Mouse (Mus musculus) cerebellum, adult 11 months (tissue): ENCODE measurements around the gene Ugt1a10.
"Not testable (repeated sequence)": the region's sequence is repeated elsewhere in the genome, so short reads cannot be mapped to it uniquely, and the experiment has no call there.

Source experiments
- DNase-seq: peaks from one replicate; pipeline ENCODE4 v3.0.0; 2022

Ugt1a10 gene

DNA sequence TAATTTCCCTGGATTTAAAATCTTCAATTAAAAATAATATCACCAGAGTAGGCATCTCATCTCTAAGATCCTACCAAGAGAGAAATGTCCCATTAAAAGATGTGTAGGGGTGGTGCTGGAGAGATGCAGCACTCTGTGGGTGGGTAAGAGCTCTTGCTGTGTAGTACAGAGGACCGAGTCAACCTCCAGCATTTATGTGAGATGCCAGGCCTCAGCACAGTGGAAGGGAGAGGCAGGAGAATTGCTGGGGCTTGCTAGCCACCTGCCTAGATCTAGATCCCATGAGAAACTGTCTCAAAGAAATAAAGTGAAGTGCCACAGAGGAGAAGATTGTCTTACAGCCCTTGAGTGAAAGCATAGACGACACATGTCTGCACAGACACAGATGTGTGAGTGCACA lies 161.4 kb downstream of the Ugt1a10 start:
- DNase-seq, result no peak

DNA sequence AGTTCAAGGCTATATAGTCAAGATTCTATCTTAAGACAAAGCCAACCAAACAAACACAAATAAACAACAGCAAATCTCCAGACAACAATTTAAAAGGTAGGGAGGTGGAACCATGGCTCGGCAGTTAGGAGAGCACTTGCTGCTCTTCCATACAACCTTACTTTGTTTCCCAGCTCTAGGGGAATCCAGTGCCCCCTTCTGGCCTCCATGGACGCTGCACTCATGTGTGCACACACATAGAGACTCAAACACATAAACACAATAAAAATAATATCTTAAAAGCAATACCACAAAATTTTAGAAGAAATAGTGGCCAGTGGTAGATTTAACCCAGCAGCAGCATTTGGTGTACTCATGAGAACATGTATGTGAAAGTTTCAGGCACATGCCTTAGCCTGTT lies 162.0 kb downstream of the Ugt1a10 start:
- no peak for DNase-seq

DNA sequence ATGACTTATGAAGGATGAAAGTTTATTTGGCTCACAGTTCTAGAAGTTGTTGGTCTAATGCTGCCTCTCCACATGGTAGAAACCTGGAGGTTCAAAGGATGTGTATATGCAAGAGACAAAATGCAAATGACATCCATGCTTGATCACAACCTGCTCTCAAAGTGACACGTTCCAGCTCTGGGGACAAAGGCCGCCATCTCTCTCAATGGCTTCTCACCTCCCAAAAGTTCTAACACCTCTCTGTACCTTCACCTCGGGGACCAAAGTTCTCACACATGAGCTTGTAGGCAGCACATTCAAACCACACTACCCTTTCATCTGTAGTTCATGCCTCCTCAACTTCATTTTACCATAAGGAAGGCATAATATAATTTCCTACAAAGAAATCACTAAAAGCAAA lies 162.4 kb downstream of the Ugt1a10 start:
- no peak for DNase-seq

DNA sequence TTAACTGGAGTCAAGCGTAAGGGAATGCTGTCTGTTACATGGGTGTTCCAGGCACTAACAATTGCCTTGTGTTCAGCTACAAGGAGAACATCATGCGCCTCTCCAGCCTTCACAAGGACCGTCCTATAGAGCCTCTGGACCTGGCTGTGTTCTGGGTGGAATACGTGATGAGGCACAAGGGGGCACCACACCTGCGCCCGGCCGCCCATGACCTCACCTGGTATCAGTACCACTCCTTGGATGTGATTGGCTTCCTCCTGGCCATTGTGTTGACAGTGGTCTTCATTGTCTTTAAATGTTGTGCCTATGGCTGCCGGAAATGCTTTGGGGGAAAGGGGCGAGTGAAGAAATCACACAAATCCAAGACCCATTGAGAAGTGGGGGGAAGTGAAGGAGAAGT lies 162.9 kb downstream of the Ugt1a10 start:
- DNase-seq, result no peak

DNA sequence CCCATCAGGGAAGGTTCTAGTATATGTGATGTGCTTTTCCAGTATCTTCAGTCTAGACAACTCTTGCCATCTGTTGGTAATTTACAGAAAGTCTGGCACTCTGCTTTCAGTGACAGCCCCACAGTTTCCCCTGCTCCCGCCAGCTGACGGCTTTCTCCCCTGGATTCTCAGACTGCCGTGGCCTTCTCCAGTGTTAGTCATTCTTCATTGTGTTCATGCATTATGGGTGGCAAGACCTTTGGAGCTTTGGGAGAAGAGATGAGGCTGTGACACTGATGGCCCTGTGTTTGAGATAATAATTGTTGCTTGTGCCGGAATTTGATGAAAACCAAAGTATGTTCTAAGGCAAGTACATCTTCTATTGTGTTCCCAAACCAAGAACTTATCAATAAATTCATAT lies 163.4 kb downstream of the Ugt1a10 start:
- DNase-seq, result no peak

DNA sequence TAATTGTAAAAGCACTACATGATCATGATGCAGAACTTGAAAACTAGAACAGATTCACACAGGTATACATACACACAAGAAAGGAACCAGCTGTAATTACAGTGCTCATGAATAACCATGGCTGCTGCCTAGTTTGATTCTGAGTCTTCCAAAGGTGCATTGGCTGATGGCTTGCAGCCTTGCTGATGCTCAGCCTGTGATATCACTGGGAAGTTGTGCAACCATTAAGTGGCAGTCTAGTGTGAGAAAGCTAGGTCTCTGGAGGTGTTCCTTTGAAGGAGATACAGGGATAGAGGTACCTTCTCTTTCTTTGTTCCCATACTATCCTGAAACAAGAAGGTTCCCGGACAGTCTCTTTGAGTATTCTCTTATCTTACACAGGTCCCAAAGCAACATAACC lies 163.9 kb downstream of the Ugt1a10 start:
- no peak for DNase-seq

DNA sequence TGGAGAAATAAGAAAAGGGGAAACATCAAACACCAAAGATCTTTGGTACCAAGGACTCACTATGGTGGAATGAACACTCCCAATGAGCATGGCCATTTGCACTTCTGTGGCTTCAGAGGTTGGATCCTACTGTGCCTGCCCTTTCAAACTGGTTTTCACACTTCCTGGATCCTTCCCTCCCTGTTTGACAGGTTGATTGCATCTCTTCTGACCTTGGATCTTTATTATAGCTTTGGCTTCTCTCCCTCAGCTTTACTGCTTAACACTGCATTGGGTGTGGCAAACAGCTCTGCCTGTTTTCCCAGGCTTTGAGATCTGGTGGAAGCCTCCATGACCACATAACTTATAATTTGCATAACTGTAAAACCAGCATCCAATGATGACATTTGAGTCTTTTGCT lies 165.1 kb downstream of the Ugt1a10 start:
- DNase-seq, result no peak

DNA sequence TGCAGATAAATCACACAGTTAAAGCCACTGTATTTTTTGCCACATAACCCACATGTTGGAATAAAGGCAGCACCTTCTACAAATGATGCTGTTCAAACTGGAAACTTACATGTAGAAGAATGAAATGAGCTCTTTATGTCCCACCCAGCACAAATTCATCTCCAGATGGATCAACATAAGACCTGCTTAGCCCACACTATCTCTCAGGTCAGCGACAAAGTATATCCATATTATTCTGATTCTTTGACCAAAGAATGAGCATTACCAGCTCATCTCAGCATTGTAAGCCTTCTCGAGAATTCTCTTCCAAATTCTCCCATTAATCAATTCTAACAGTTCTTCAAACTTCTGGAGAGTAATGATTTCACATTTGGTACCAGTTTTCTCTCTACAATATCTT lies 167.0 kb downstream of the Ugt1a10 start:
- DNase-seq, result no peak

DNA sequence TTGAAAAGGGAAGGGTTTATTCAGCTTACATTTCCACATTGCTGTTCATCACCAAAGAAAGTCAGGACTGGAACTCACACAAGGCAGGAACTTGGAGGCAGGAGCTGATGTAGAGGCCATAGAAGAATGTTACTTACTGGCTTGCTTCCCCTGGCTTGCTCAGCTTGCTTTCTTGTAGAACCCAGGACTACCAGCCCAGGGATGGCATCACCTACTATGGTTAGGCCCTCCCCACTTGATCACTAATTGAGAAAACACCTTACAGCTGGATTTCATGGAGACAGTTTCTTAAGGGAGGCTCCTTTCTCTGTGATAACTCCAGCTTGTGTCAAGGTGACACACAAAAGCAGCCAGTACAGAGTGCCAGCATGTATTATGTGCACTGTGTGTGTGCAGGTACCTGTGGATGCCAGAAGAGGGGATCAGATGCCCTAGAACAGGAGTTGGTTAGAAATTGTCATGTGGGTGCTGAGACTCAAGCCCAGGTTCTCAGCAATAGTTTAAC lies 167.9 kb downstream of the Ugt1a10 start:
- DNase-seq, result not testable (repeated sequence)

DNA sequence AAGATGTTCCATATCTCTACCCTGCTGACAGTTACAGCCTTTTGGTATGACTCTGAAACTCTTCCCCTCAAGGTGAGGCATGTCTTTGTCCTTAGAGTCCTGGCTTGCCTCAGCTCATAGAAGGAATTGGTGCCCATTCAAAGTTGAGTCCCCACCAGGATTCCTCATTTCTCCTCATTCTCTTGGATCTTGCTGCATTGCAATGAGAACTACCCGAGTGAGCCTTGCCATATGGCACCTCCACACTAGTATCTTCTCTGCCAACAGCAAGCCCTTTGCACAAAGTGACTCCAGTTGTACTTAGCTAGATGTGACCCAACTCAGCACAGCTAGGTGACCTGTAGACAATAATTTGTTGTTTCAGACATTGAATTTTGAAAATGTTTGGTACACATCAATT lies 168.4 kb downstream of the Ugt1a10 start:
- no peak for DNase-seq

DNA sequence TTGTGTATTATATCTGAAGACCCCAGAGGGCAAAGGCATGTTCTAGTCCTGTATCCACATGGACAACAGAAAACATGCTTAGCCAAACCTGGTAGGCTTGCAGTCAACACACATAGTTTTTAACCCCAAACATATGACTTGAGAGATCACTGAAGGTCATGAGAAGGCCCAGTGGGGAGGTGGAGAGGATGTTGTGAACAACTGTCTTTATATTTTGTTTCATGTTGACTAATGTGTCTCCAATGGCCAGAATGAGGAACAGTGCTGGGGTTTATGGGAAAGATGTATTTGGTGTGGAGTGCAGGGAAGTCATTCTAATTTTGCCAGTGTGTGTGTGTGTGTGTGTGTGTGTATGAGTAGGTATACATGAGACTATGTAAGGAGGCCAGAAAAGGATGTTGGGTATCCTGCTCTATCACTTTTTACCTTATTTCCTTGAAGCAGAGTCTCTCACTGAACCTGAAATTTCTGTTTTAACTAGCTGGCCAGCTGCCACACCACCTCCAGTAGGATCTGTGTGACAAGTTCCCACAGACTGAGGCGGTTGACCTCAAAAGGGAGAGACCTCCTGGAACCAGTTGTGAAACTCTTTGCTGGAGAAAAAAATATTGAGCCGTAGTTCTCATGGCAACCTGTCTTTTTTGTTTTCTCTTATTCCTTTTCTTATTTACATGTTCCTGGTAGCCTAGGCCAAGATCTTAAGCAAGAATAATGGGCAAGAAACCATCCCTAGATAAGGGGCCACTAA lies 169.0 kb downstream of the Ugt1a10 start:
- DNase-seq, result no peak

DNA sequence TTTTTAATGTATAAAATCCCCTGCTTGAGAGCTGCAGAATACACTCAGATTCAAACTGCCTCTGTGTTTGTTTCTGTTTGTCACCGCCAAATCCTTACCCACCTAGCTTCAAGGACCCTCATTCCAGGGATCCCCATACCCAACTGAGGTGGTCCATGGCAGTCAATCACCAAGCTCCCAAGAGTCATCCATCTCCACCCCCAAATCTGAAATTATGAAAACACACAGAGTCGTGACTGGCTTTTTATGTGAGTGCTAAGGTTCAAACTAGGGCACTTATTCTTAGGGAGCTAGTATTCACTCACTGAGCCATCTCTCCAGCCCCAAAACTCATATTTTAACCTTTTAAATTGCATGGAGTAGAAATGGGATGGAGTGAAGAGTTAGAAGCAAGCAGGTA lies 170.1 kb downstream of the Ugt1a10 start:
- not testable (repeated sequence) for DNase-seq

DNA sequence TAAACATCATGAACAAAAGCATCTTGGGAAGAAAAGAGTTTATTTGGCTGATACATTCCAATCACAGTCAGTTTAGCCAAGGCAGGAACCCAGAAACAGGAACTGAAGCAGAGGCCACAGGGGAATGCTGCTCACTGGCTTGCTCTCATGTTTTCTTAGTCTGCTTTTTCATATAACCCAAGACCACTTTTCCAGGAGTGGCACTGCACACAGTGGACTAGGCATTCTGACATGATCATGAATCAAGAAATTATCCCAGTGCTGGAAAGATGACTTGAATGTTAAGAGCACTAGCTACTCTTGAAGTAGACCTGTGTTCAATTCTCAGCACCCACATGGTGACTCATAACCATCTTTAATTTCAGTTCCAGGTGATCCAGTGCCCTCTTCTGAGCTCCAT lies 170.6 kb downstream of the Ugt1a10 start:
- no peak for DNase-seq

DNA sequence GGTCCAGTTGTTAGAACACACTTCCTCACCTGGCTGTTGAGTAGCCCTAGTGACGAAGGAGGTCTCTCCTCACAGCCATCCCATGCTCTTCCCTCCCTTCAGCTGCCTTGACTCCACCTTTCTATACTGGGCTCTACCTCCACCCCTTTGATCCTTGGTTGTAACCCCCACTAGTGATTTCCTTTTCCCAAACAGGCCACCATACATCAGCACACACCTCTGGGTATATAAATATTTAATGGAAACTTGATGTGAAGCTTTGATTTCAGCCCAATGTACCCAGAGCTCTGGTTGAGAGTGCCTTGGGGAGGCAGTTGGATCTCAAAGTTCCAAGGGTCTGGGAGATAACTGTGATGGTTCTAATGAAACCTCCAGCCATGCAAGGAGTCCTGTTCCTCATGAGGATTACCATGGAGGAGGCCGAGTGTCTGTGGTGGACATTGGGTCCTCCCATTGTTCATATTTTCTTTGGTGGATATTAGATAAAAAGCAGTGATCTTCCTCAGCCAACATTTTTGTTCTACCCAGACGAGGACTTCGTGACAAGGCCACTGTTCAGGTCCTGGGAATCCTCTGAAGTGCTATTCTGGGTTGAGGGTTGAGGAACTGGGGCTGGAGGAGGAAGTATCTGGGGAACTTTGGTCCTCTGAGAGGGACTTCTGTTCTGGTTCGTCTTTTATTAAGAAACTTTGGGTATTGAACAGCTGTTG lies 171.6 kb downstream of the Ugt1a10 start, which contains the start of gene Mroh2a:
Gene Mroh2a (plus strand): TSS at position 317 of the 710 bp plus-strand sequence.
- DNase-seq, result no peak

DNA sequence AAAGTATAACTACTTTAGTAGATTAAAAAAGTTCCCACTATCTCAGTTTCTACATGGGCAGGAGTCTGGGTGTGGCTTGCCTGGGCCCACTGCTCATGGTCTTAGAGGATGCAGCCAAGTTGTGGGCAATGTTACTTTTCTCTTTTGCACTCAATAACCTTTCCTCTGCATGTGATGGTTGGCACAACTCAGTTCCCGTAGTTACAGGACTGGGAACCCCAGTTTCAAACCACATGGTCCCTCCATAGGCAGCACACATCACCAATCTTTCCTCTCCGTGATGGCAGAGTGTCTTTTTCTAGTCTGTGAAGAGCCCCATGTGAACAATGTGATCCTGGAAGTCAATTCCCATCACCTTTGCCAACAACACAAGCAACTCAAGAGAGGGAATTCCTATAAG lies 172.3 kb downstream of the Ugt1a10 start:
- DNase-seq, result no peak

DNA sequence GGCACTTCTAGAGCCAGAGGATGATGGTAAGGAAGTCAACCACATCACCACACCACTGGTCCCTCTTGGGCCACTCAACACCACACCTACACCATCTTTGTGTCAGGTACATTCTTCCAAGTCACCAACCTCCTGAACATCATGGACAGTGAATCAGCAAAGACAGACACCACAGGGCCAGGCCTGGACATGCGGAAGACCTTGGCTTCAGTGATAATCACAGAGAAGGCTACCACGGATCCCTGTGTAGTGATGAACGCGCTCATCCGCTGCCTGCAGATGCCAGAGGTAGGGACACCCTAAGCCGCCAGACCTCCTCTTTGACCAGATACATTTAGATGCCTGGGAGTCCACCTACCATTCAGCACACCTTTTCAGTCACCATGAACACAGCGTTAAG lies 172.9 kb downstream of the Ugt1a10 start:
- no peak for DNase-seq

DNA sequence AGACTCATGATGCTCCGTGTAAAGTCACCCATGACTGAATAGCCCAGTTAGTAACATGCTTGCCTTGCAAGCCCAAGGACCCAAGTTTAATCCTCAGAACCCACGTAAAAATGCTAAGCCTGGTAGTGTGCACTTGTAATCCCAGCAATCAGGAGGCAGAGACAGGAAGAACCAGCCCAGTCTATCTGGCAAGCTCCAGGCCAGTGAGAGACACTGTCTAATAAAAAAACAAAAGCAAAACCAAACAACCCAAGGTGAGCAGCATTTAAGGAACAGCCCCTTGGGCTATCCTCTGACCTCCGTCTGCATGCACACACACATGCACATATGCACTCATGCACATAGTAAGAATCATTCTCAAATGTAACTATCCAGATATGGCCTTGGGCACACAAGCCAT lies 174.4 kb downstream of the Ugt1a10 start:
- no peak for DNase-seq

DNA sequence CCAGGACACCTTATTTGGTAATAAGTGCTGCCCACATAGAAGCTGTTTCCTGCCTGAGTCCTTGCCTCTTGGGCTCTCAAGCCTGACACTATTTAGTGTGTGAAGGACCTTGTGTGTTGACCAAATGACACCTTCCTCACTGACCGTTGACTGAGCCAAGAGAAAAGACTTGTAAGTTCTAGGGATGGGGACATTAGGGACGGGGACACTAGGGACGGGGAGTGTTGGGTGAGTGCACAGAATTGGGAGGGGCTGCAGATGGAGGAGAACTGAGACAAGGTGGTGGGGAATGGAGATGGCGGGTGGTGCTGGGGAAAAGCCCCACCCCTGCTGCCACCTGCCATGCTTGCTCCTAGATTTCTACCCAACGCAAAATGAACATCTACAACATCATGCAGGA lies 174.8 kb downstream of the Ugt1a10 start:
- DNase-seq, result no peak

DNA sequence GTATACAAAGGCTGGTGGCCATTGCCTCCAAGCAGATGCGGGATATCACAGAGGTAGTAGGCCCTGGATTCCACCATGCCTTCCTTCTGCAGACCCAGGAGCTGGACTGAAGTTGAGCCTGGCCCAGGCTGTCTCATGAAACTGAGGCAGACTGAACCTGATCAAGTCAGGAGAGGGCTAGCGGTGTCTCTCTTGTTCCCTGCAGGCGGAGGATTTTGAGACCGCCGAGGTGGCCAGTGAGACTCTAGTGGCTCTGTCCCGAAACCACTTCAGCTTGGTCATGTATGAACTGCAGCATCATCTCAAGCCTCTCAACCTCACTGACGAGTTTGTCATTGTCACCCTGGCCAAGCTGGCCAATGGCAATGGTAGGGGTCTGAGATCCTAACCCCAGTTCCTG lies 175.2 kb downstream of the Ugt1a10 start:
- DNase-seq, result no peak

DNA sequence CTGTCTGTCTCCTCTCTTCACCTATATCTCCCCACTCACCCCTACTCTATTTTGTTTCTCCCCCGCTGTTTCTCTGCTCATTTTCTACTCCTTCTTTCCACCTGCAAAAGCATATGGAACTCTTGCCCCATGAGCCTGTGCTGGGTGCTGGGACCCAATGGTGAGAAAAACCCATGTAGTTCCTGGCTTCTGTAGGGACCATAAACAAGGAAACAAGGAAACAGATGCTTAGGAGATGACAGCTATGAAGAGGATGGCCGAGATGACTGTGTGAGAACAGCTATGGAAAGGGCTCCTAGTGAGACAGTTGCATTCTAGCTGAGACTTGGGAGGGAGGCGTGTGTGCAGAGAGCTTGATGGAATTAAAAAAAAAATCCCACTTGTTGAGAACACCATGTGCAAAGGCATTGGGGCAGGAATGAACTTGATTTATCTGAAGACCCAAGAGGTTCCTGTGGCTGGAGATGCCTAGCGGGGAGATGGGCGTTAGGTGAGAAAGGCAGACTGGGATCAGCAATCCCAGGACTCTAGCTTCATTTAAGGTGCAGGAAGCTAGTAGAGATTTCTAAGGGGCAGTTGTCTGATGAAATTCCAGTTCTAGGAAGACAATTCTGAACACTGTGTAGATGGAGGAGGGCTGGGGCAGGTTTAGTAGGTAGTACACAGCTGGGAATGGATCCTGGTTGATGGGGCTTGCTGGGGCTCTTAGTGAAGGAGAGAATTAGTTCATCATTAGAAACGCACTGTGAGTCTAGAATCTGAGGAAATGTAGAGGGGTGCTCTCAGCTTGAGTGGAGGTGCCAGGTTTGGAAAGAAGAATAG lies 176.0 kb downstream of the Ugt1a10 start:
- DNase-seq, result no peak

DNA sequence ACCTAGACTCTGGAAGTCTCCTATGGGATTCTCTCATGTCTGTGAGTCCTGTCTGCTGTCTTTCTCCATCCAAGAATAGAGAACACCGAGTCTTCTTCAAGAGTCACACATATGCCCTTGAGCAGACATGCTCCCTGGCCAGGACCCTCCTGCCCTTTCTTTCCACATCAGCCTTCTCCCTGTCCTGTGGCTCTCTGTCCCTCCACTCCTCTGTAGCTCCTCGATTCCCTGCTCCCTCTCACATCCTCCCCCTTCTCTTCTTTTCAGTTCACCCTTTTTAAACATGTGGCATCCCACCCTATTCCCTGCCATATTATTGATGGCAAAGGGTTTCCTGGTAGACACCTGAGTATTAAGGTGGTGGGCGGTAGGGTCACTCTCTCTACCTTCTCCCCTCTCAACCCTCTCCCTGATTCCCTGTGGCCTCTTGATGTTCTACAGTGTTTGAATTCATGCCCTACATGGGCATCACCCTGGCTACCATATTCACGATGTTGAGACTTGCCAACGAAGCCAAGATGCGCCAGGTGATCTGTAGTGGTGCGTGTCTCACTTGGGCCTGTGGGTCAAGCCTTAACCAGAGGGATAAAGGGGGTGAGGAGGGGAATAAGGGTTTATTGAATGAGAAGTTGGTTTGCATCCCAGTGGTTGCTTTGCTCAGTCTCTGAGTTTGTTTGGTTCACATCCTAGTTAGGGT lies 176.8 kb downstream of the Ugt1a10 start:
- no peak for DNase-seq

DNA sequence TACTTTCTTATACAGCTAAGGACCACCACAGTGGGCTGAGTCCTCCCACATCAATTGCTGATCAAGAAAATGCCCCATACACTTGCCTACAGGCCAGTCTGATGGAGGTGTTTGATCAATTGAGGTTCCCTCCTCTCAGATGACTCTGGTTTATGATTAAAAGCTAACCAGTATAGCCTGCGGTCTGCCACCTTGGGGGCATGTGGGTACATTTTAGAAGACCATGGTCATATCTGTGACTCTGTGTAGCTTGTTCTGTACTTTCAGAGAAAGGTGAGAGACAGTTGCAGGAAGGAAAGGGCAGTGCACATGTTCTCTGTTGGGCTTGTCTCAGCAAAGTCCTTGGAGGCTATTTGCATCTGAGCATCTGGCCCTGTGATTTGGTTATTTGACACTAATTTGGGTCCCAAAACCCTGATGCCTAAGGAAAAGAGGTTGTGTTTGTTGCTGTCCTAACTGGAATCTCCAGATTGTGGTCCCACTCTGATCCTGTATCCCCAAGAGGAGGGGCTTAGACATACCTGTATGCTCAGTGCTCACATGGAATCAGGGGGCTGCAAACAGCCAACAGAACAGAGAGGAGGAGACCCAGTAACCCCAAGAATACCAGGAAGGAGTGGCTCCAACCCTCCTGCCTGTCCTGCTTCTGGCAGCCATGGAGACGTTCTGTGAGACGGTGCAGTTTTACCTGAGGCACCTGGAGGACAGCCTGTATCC lies 177.6 kb downstream of the Ugt1a10 start:
- DNase-seq, result no peak
